Mouse (Mus musculus): Measurements from ENCODE around the gene Esrrg.

Esrrg gene

GRCm38 (mm10) chr1:187608261-187608921 lies at the start of gene Esrrg:
Esrrg (plus strand) TSS chr1:187608791.
- DNase-seq: no peak

GRCm38 (mm10) chr1:187583982-187584381 lies 24.6 kb upstream of the Esrrg start:
- no peak for DNase-seq

GRCm38 (mm10) chr1:187586541-187587075 lies 22.0 kb upstream of the Esrrg start:
- DNase-seq: no peak

GRCm38 (mm10) chr1:187602942-187603341 lies 5.6 kb upstream of the Esrrg start:
- DNase-seq: no peak

- DNase-seq: no peak
These were observed 4.5 kb upstream of the Esrrg start for GRCm38 (mm10) chr1:187604063-187604484.

- no peak for DNase-seq
These were observed 3.8 kb upstream of the Esrrg start for GRCm38 (mm10) chr1:187604691-187605310.

GRCm38 (mm10) chr1:187605391-187606270 lies 3.0 kb upstream of the Esrrg start:
- DNase-seq: no peak

GRCm38 (mm10) chr1:187606271-187607040 lies 2.1 kb upstream of the Esrrg start:
- no peak for DNase-seq

GRCm38 (mm10) chr1:187607065-187608047 lies 1.2 kb upstream of the Esrrg start:
- no peak for DNase-seq

GRCm38 (mm10) chr1:187609021-187609852 lies 646 bp downstream of the Esrrg start:
- no peak for DNase-seq

GRCm38 (mm10) chr1:187609853-187610230 lies 1.3 kb downstream of the Esrrg start:
- peak; percentile 9 for DNase-seq

GRCm38 (mm10) chr1:187610336-187610948 lies 1.9 kb downstream of the Esrrg start:
- no peak for DNase-seq

- DNase-seq: no peak
These were observed 3.3 kb downstream of the Esrrg start for GRCm38 (mm10) chr1:187611925-187612324.

- no peak for DNase-seq
These were observed 4.7 kb downstream of the Esrrg start for GRCm38 (mm10) chr1:187613277-187613676.

GRCm38 (mm10) chr1:187623981-187624380 lies 15.4 kb downstream of the Esrrg start:
- no peak for DNase-seq

GRCm38 (mm10) chr1:187630361-187630760 lies 21.8 kb downstream of the Esrrg start:
- no peak for DNase-seq

- DNase-seq: no peak
These were observed 22.9 kb downstream of the Esrrg start for GRCm38 (mm10) chr1:187631486-187631885.

- DNase-seq: no peak
These were observed 36.7 kb downstream of the Esrrg start for GRCm38 (mm10) chr1:187645258-187645657.

GRCm38 (mm10) chr1:187648551-187648950 lies 40.0 kb downstream of the Esrrg start:
- DNase-seq: no peak

GRCm38 (mm10) chr1:187649871-187650270 lies 41.3 kb downstream of the Esrrg start:
- peak; percentile 20 for DNase-seq
